Mouse (Mus musculus) cerebellum, adult 11 months (tissue): ENCODE data around the gene Siae.
A peak's percentile ranks its signal among the peaks of the same experiment; 100 is the strongest.

Experiments used
- DNase-seq: peaks from one replicate; pipeline ENCODE4 v3.0.0; 2022

The Siae gene

GRCm38 (mm10) chr9:37632305-37632704 lies 76.8 kb downstream of the Siae start:
- no peak for DNase-seq

GRCm38 (mm10) chr9:37634269-37634668 lies 78.8 kb downstream of the Siae start:
- DNase-seq: no peak

- peak; percentile 49 for DNase-seq
Observed at GRCm38 (mm10) chr9:37636335-37636734, 80.8 kb downstream of the Siae start.

GRCm38 (mm10) chr9:37636800-37637542 lies 81.5 kb downstream of the Siae start:
- DNase-seq: no peak

GRCm38 (mm10) chr9:37638721-37639120 lies 83.2 kb downstream of the Siae start:
- DNase-seq: no peak

- DNase-seq: no peak
Observed at GRCm38 (mm10) chr9:37646246-37646645, 90.7 kb downstream of the Siae start.

- no peak for DNase-seq
Observed at GRCm38 (mm10) chr9:37650639-37651038, 95.1 kb downstream of the Siae start.

- no peak for DNase-seq
Observed at GRCm38 (mm10) chr9:37653836-37654235, 98.3 kb downstream of the Siae start.

GRCm38 (mm10) chr9:37655961-37656360 lies 100.5 kb downstream of the Siae start:
- DNase-seq: no peak

- no peak for DNase-seq
Observed at GRCm38 (mm10) chr9:37656439-37656881, 101.0 kb downstream of the Siae start.

GRCm38 (mm10) chr9:37656931-37657481 lies 101.5 kb downstream of the Siae start, which contains the start of gene Tbrg1:
Tbrg1 (minus strand) TSS chr9:37657312.
- DNase-seq: peak; percentile 58

GRCm38 (mm10) chr9:37659413-37659812 lies 103.9 kb downstream of the Siae start:
- DNase-seq: no peak

GRCm38 (mm10) chr9:37663210-37663609 lies 107.7 kb downstream of the Siae start:
- no peak for DNase-seq

- no peak for DNase-seq
Observed at GRCm38 (mm10) chr9:37664604-37665003, 109.1 kb downstream of the Siae start.

GRCm38 (mm10) chr9:37666045-37666444 lies 110.5 kb downstream of the Siae start:
- no peak for DNase-seq

GRCm38 (mm10) chr9:37669115-37669514 lies 113.6 kb downstream of the Siae start, which contains the start of gene Panx3:
Panx3 (minus strand) TSS chr9:37669235.
- DNase-seq: no peak

GRCm38 (mm10) chr9:37669678-37670077 lies 114.2 kb downstream of the Siae start:
- no peak for DNase-seq

GRCm38 (mm10) chr9:37670261-37670660 lies 114.8 kb downstream of the Siae start:
- no peak for DNase-seq

- DNase-seq: no peak
Observed at GRCm38 (mm10) chr9:37675287-37675686, 119.8 kb downstream of the Siae start.

GRCm38 (mm10) chr9:37681123-37681522 lies 125.6 kb downstream of the Siae start:
- DNase-seq: no peak

- no peak for DNase-seq
Observed at GRCm38 (mm10) chr9:37687288-37687940, 131.9 kb downstream of the Siae start.

- no peak for DNase-seq
Observed at GRCm38 (mm10) chr9:37687941-37688303, 132.4 kb downstream of the Siae start.

- no peak for DNase-seq
Observed at GRCm38 (mm10) chr9:37689970-37690686, 134.6 kb downstream of the Siae start.
